Mouse (Mus musculus) testis, adult 2 months (tissue): ENCODE data around the gene D430041D05Rik.

ENCODE experiments used
- CTCF ChIP-seq: fragments of 200-500 bp; IDR thresholded peaks from 2 replicates; pipeline ENCODE4 v1.5.1; 2012; ENCODE audit warnings: low read depth, mild to moderate bottlenecking, inconsistent platforms, low read length, moderate library complexity; ENCODE audit not compliant: control insufficient read depth, insufficient read depth, insufficient replicate concordance
- POLR2A ChIP-seq: fragments of 200-500 bp; IDR thresholded peaks from 2 replicates; pipeline ENCODE4 v1.6.1; 2012; ENCODE audit warnings: low read depth, mild to moderate bottlenecking, inconsistent platforms, low read length, moderate library complexity; ENCODE audit not compliant: control insufficient read depth

DNA sequence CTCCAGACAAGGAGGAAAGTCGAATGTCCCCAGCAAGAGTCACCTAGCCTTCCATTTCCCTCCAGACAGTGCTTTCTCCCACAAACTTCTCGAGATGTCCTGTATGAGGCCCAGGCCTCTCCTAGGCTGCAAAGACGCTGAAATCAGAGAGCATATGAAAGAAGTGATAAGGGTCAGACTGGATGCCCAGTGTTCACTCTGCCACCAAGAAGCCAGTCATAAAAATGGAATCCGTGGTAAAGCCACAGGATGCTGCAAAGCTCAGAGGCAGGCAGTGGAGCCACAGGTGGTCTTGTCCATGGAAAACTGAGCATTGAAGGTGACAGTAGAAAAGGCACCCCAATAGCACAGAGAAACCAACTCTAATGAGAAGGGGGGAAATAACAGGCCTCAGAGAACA, 2.9 kb downstream of the D430041D05Rik start:
- no peak for TF ChIP-seq CTCF
- no peak for TF ChIP-seq POLR2A
